Mouse (Mus musculus): ENCODE data around the gene Hc. TPM values are rescaled to one million over a fixed set of nuclear protein-coding genes. Genes with fewer than 3 reads are reported as not detected.

The Hc gene
- polyA plus RNA-seq, 1 experiment from 2014 or later, result not detected

GRCm38 (mm10) chr2:34956941-34957340, 104.3 kb downstream of the Hc start:
- ATAC-seq (no peak), DNase-seq (ENCODE audit: low read depth, low spot score) (no peak)
- in situ Hi-C loops (cut with MboI; ENCODE audit: low pct_unique_long_range_greater_than_20kb), result no loop called here
- H3K27me3 ChIP-seq, result no peaks in the 10 kb centered on the region
- POLR2A ChIA-PET, result no interaction called here
- no peak for TF ChIP-seq CTCF (IDR thresholded peaks at IDR 0.05)
- CTCF ChIA-PET, result no interaction called here

- in situ Hi-C loops (cut with MboI; ENCODE audit: low pct_unique_long_range_greater_than_20kb), result no loop called here
- DNase-seq (ENCODE audit: low read depth, low spot score) (no peak), ATAC-seq (no peak)
- CTCF ChIA-PET, result no interaction called here
- no peak for TF ChIP-seq CTCF (IDR thresholded peaks at IDR 0.05)
- POLR2A ChIA-PET, result no interaction called here
- peaks cover 6% of the 10 kb centered on the region for H3K27me3 ChIP-seq
Measured at GRCm38 (mm10) chr2:34954344-34954743, 106.9 kb downstream of the Hc start.

DNA sequence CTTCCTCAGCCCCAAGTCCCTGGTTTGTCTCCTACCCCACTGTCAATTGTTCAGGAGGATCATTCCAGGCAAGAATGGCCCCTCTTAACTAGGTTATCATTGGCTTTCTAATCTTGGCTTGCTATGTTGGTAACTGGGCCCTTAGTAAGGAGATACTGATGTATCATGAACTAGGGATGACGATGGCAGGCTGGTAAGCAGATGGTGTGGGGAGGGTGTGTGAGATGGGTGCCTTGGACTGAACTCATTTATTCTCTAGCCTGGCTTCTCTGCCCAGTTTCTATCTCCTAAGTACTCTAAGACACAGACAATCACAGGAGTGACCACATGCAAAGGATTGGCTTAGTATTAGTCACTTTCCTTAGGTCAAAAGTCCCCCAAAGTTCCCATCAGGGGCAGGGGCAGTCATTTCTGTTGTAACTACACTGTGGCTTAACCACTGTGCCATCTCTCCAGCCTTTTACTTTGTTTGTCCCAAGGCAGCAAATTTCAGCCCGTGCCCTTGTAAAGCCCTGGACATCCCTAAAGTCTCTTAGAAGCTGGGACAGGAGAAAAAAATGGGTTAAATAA, 107.6 kb downstream of the Hc start:
- peaks cover 6% of the 10 kb centered on the region for H3K27me3 ChIP-seq
- CTCF ChIA-PET, result no interaction called here
- POLR2A ChIA-PET, result no interaction called here
- DNase-seq (ENCODE audit: low read depth, low spot score) (no peak), ATAC-seq (no peak)
- no peak for TF ChIP-seq CTCF (IDR thresholded peaks at IDR 0.05)
- in situ Hi-C loops (cut with MboI; ENCODE audit: low pct_unique_long_range_greater_than_20kb), result no loop called here

DNA sequence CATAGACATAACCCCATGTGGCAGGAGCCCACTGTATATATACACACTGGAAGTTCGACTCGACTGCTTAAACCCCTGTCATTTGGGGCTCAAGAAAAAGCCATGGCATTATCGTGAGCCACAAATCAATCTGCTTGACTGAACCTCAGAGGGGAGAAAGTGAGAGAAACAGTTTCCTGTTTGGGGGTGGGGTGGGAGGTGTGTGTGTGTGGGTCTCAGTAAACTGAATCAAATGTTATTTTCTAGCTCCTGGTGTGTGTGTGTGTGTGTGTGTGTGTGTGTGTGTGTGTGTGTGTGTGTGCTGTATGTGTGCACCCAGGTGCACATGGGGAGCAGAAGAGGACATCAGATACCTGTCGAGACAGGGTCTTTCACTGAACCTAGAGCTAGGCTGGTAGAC, 108.2 kb downstream of the Hc start:
- DNase-seq (ENCODE audit: low read depth, low spot score), result no peak
- ATAC-seq, result no peak
- no peak for TF ChIP-seq CTCF (IDR thresholded peaks at IDR 0.05)
- POLR2A ChIA-PET, result no interaction called here
- CTCF ChIA-PET, result no interaction called here
- H3K27me3 ChIP-seq, result peaks cover 6% of the 10 kb centered on the region
- in situ Hi-C loops (cut with MboI; ENCODE audit: low pct_unique_long_range_greater_than_20kb), result no loop called here

GRCm38 (mm10) chr2:34951469-34951868, 109.8 kb downstream of the Hc start:
- ChIA-PET POLR2A (no interaction called here), CTCF (no interaction called here)
- H3K27me3 ChIP-seq, result peaks cover 6% of the 10 kb centered on the region
- in situ Hi-C loops (cut with MboI; ENCODE audit: low pct_unique_long_range_greater_than_20kb), result no loop called here
- DNase-seq (ENCODE audit: low read depth, low spot score), result no peak
- ATAC-seq, result no peak
- TF ChIP-seq CTCF (IDR thresholded peaks at IDR 0.05), result no peak

DNA sequence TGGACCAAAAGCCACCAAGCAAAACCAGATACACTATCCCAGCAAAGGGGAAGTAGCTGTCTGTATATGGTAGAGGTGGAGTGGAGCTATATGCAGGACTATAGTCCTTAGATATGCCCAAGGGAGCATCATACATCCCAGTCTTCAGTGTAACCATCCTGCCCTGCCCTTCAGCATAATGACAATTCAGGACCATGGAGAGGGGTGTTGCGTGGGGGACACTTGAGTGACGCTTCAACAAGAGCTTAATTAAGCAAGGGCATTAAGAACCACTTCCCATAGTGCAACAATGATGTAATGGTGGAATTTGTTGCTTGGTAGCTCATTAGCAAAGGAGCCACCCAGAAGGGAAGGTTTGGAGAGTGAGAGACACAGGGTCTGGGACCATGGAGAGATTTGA, 112.6 kb downstream of the Hc start:
- TF ChIP-seq CTCF (IDR thresholded peaks at IDR 0.05), result no peak
- H3K27me3 ChIP-seq, result peaks cover 6% of the 10 kb centered on the region
- ATAC-seq (no peak), DNase-seq (ENCODE audit: low read depth, low spot score) (no peak)
- ChIA-PET CTCF (interaction anchor here (1.5 kb wide), 1 partner anchor 47 kb away, joined by 3 read pairs; no protein-coding TSS in a partner anchor), POLR2A (interaction anchor here (0.6 to 0.9 kb wide), 2 partner anchors 40 to 65 kb away, joined by 3 to 5 read pairs; no protein-coding TSS in a partner anchor)
- in situ Hi-C loops (cut with MboI; ENCODE audit: low pct_unique_long_range_greater_than_20kb), result no loop called here

DNA sequence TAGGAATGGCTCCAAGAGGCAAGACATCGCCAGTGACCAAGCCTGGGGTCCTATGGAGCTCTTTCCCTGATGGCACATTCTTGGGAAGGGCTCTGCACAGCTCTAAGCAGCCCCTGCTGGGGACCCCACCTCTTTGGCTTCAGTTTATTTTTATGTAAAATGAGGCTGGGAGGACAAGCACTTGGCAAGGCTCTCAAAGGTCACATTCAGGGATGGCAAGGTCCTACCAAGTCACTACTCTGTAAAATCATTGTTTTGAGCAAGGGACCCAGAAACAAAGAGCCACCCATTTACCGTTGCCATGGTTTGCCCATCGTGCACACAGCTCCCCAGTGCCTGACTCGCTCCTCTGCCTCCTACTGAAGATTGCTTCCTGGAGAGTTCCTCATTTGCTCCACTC, 115.2 kb downstream of the Hc start:
- peaks cover 14% of the 10 kb centered on the region for H3K27me3 ChIP-seq
- ATAC-seq, result no peak
- ChIA-PET CTCF (no interaction called here), POLR2A (no interaction called here)
- no peak for DNase-seq (ENCODE audit: low read depth, low spot score)
- no peak for TF ChIP-seq CTCF (IDR thresholded peaks at IDR 0.05)
- in situ Hi-C loops (cut with MboI; ENCODE audit: low pct_unique_long_range_greater_than_20kb), result no loop called here

DNA sequence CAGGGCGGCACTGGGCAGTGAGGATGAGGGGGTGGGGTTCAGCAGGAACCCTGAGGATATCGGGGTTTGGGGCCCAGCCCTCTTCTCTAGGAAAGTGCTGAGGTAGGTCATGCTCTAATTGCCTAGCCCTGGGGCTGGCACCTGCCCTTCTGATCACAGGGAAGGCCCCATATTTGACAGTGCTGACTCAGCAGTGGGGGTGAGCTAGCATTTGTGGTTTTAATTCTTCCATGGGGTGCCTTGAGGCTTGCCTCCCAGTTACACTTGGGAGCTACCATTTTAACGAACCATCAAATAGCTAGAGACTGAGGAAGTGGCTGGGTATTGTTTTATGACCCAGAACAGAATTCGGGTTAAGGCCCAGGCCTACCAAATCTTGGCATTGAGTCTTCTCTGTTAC, 115.7 kb downstream of the Hc start:
- in situ Hi-C loops (cut with MboI; ENCODE audit: low pct_unique_long_range_greater_than_20kb), result no loop called here
- no peak for DNase-seq (ENCODE audit: low read depth, low spot score)
- POLR2A ChIA-PET, result no interaction called here

DNA sequence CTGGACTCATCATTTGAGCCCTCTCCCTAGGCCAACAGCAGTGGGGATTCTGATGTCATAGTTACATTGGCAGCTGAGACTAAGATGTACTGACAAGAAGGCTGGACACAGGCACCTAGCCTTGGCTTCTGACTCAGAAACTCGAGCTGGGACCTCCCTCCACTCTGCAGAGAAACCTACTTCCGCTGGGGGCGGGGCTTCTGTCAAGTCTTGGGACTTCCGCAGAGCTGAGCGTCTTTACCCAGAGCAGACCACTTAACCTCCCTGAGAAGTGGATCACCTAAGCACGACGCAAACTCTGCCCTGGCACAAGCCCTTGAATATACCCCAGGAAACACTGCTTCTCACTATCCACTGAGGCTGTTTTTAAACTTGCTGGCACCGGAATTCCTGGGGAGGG, 116.5 kb downstream of the Hc start:
- ChIA-PET POLR2A (no interaction called here), CTCF (no interaction called here)
- H3K27me3 ChIP-seq, result peaks cover 8% of the 10 kb centered on the region
- no peak for TF ChIP-seq CTCF (IDR thresholded peaks at IDR 0.05)
- no peak for DNase-seq (ENCODE audit: low read depth, low spot score)
- in situ Hi-C loops (cut with MboI; ENCODE audit: low pct_unique_long_range_greater_than_20kb), result no loop called here
- no peak for ATAC-seq

More for the DNA sequence above, 115.7 kb downstream of the Hc start:
- ATAC-seq, result no peak
- CTCF ChIA-PET, result no interaction called here
- H3K27me3 ChIP-seq, result peaks cover 11% of the 10 kb centered on the region
- no peak for TF ChIP-seq CTCF (IDR thresholded peaks at IDR 0.05)

DNA sequence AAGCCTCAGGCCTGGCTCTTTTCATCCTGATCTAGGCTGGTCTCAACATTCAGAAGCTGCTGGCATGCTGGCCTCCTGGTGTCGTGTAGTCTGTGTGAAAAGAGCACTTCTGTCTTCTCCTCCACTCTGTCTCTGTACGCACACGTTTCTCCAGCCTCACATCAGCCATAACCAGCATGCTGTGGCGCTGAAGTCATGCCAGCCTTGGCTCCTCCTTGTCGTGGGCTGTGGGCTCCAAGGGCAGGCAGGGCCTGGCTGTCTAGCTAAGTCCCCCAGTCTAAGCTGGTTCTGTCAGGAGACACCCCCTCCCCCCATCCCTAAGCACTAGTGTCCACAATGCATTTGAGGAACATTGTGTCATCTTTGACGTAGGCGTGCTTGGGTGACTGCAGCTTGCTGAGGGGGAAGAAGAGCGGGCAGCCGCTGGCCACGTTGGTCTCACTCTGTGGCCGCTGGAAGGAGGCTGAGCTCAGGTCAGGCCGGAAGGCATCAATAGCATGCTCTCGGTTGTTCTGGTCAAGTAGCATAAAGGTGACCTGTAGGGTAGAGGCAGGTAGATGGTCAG, 117.6 kb downstream of the Hc start:
- no peak for ATAC-seq
- POLR2A ChIA-PET, result no interaction called here
- no peak for DNase-seq (ENCODE audit: low read depth, low spot score)
- peaks cover 8% of the 10 kb centered on the region for H3K27me3 ChIP-seq
- CTCF ChIA-PET, result no interaction called here
- no peak for TF ChIP-seq CTCF (IDR thresholded peaks at IDR 0.05)
- in situ Hi-C loops (cut with MboI; ENCODE audit: low pct_unique_long_range_greater_than_20kb), result no loop called here

DNA sequence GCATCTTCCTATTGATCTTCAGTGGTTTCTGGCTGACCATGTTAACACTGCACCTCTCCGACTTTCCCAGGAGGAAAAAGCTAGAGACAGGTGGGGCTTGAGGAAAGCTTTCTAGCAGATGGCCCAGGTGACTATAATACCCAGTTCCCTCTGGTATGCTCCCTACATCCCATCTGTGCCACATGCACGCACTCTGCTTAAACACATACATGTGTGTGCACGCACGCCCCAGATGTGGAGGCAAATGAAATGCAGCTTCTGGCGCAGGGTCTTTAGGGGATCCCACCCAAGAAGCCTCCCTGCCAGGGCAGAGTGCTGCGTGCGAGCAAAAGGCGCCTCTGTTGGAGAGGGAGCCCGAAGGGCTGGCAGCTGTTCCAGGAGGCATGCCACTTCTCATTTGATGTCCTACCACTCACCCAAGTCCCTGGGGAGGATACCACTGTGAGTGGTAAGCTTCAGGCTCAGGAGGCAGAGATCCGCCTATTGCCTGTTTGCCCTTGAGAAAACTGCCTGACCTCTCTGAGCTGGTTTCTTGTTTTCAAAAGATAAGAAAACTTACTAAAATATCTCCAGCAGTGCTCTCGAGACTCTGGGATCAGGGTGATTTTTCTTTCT, 120.1 kb downstream of the Hc start:
- no peak for ATAC-seq
- CTCF ChIA-PET, result no interaction called here
- no peak for DNase-seq (ENCODE audit: low read depth, low spot score)
- no peak for TF ChIP-seq CTCF (IDR thresholded peaks at IDR 0.05)
- POLR2A ChIA-PET, result interaction anchor here (0.7 kb wide), 1 partner anchor 38 kb away, joined by 3 read pairs; no protein-coding TSS in a partner anchor
- in situ Hi-C loops (cut with MboI; ENCODE audit: low pct_unique_long_range_greater_than_20kb), result no loop called here
- H3K27me3 ChIP-seq, result peaks cover 8% of the 10 kb centered on the region

DNA sequence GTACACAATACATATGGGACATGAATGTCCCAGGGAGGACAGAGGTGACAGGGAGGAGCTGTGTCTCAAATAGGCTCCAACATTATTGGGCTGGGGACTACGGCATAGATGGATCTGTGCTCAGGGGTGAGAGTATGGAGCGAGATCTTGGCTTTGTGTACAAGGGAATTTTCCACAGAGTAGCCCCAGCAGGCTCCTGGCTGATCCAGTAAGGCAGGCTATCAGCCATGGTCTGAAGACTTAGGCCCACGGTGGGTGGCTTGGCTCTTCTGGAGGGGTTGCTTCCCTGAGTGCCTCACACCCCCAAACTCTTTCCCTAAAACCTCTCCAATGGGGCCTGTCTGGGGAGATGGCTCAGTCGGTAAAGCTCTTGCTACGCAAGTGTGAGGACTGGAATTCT, 121.0 kb downstream of the Hc start:
- ATAC-seq, result no peak
- peaks cover 8% of the 10 kb centered on the region for H3K27me3 ChIP-seq
- DNase-seq (ENCODE audit: low read depth, low spot score), result no peak
- TF ChIP-seq CTCF (IDR thresholded peaks at IDR 0.05), result no peak
- CTCF ChIA-PET, result no interaction called here
- POLR2A ChIA-PET, result no interaction called here
- in situ Hi-C loops (cut with MboI; ENCODE audit: low pct_unique_long_range_greater_than_20kb), result no loop called here

Measured in Patski (cell line).